Mouse (Mus musculus) olfactory bulb, adult 2 months (tissue): ENCODE results near the gene Glrx5.

Experiments
- CTCF ChIP-seq: fragments of 200-500 bp; IDR thresholded peaks from 2 replicates; pipeline ENCODE4 v1.5.1; 2012; ENCODE audit warnings: low read depth, mild to moderate bottlenecking, low read length, moderate library complexity; ENCODE audit not compliant: insufficient read depth
- POLR2A ChIP-seq: fragments of 200-500 bp; IDR thresholded peaks from 2 replicates; pipeline ENCODE4 v1.6.1; 2012; ENCODE audit warnings: mild to moderate bottlenecking, low read depth, low read length, moderate library complexity; ENCODE audit not compliant: insufficient read depth

GRCm38 (mm10) chr12:105089231-105089630, 56.7 kb downstream of the Glrx5 start:
- TF ChIP-seq CTCF (no peak), POLR2A (no peak)
